Mouse (Mus musculus) neural tube, embryonic 14.5 days (tissue): ENCODE data around the gene Gm10309. TPM values are rescaled to one million over a fixed set of nuclear protein-coding genes. Genes with fewer than 3 reads are reported as not detected.

ENCODE experiments used
- ATAC-seq: fragments of 200-750 bp; cut with Nextera tagmentation; 2 replicates; pipeline ENCODE4 v1.8.0; 2017; ENCODE audit warnings: low read depth, mild to moderate bottlenecking, moderate TSS enrichment, moderate library complexity
- H3K27ac ChIP-seq: fragments of 300-500 bp; sonication (generic); 2 replicates; pipeline ENCODE4 v1.5.1; 2014; ENCODE audit warnings: low read depth, mild to moderate bottlenecking, control low read depth, low read length, moderate library complexity, mixed read lengths
- H3K27me3 ChIP-seq: fragments of 300-500 bp; sonication (generic); 2 replicates; pipeline ENCODE4 v1.6.1; 2014; ENCODE audit warnings: low read length; ENCODE audit not compliant: control insufficient read depth, insufficient read depth
- H3K36me3 ChIP-seq: fragments of 300-500 bp; sonication (generic); 2 replicates; pipeline ENCODE4 v1.6.1; 2014; ENCODE audit warnings: low read length, mixed read lengths; ENCODE audit not compliant: control insufficient read depth, insufficient read depth
- H3K4me1 ChIP-seq: fragments of 300-500 bp; sonication (generic); 2 replicates; pipeline ENCODE4 v1.6.1; 2014; ENCODE audit warnings: low read length; ENCODE audit not compliant: control insufficient read depth, insufficient read depth
- H3K4me2 ChIP-seq: fragments of 300-500 bp; sonication (generic); 2 replicates; pipeline ENCODE4 v1.6.1; 2014; ENCODE audit warnings: mild to moderate bottlenecking, low read depth, low read length, control low read depth
- H3K4me3 ChIP-seq: fragments of 300-500 bp; sonication (generic); 2 replicates; pipeline ENCODE4 v1.5.1; 2014; ENCODE audit warnings: low read depth, low read length, control low read depth, mixed read lengths
- H3K9ac ChIP-seq: fragments of 300-500 bp; sonication (generic); replicated peaks from 2 replicates; pipeline ENCODE4 v1.6.1; 2014; ENCODE audit warnings: low read depth, mild to moderate bottlenecking, control low read depth, low read length, mixed read lengths
- H3K9me3 ChIP-seq: fragments of 300-500 bp; sonication (generic); 2 replicates; pipeline ENCODE4 v1.6.1; 2016; ENCODE audit warnings: low read length; ENCODE audit not compliant: control insufficient read depth
- WGBS: fragments of 180-500 bp; shearing (Covaris S2); extraction: QIAGEN DNeasy Blood & Tissue Kit; methylation state at CpG from one replicate; pipeline ENCODE4 v1.1.7; 2014; 5-methylcytosine and 5-hydroxymethylcytosine counted together
- polyA plus RNA-seq: library from polyadenylated mRNA; unstranded; fragments of >200 nt; fragmentation: Nextera tagmentation; extraction: Ambion mirVana; gene quantifications from 2 replicates; pipeline ENCODE4 v1.2.1, GENCODE M21; 2014

Gene Gm10309
- polyA plus RNA-seq, 1 experiment from 2014 or later = 0.27 TPM

- Histone ChIP-seq H3K9me3 (no peaks in the 10 kb centered on the region), H3K4me1 (peaks cover 13% of the 10 kb centered on the region), H3K4me3 (no peak overlapping the region), H3K9ac (no peak overlapping the region), H3K4me2 (no peak overlapping the region), H3K27ac (no peak overlapping the region), H3K36me3 (no peaks in the 10 kb centered on the region), H3K27me3 (no peaks in the 10 kb centered on the region)
- 84% methylated on average over 5 of the region's 5 CpGs for WGBS
- ATAC-seq = no peak
Observed at GRCm38 (mm10) chr17:86470160-86470559, 34.9 kb downstream of the Gm10309 start.

DNA sequence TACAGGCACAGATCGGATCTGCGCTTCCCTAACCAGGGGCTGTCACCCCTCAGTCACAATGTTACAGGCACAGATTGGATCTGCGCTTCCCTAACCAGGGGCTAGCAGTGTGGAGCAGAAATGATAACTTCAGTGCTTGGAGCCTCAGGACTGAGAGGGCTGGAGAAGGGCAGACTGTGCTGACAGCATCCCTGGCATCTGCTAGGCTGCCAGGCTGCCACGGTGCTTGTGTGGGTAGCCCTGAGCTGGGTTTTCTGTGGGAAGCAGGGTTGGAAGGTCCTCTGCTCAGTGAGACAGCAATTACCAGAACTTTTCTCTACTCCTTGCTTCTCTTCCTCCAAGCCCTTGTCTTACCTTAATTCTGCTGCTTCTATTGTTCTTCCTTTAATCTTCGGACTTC, 37.1 kb downstream of the Gm10309 start:
- 82% methylated on average over 5 of the region's 5 CpGs for WGBS
- no peak for ATAC-seq
- H3K4me3 ChIP-seq = no peak overlapping the region
- H3K36me3 ChIP-seq = no peaks in the 10 kb centered on the region
- no peak overlapping the region for H3K4me2 ChIP-seq
- H3K4me1 ChIP-seq = peaks cover 22% of the 10 kb centered on the region
- no peak overlapping the region for H3K9ac ChIP-seq
- H3K27ac ChIP-seq = no peak overlapping the region
- no peaks in the 10 kb centered on the region for H3K9me3 ChIP-seq
- no peaks in the 10 kb centered on the region for H3K27me3 ChIP-seq

- WGBS = 72% methylated on average over 10 of the region's 10 CpGs
- Histone ChIP-seq H3K4me1 (peaks cover 22% of the 10 kb centered on the region), H3K4me3 (no peak overlapping the region), H3K9ac (no peak overlapping the region), H3K9me3 (no peaks in the 10 kb centered on the region), H3K27ac (no peak overlapping the region), H3K27me3 (no peaks in the 10 kb centered on the region), H3K4me2 (no peak overlapping the region), H3K36me3 (no peaks in the 10 kb centered on the region)
- ATAC-seq = no peak
Observed at GRCm38 (mm10) chr17:86467291-86467898, 37.6 kb downstream of the Gm10309 start.

DNA sequence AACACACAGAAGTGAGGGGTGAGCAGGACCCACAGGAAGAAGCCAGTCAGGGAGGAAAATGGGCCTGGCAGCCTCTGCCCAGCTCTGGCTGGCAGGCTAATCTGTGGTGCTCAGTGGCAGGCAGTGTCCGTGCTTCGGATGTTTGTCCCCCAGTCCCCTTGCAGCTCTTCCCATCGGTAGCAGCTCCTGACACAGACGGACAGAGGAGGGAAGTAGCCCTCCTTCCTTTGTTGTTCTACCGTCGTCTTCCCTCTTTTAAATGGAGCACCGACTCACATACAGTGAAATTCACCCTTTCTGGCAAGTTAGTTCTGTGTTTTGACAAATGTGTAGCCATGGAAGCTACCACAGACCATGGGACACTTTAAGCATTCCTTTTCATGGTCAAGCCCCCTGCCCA, 38.2 kb downstream of the Gm10309 start:
- 56% methylated on average over 7 of the region's 7 CpGs for WGBS
- no peaks in the 10 kb centered on the region for H3K36me3 ChIP-seq
- H3K27ac ChIP-seq = no peak overlapping the region
- H3K4me1 ChIP-seq = peaks cover 22% of the 10 kb centered on the region
- no peaks in the 10 kb centered on the region for H3K9me3 ChIP-seq
- H3K4me3 ChIP-seq = no peak overlapping the region
- no peak overlapping the region for H3K4me2 ChIP-seq
- no peaks in the 10 kb centered on the region for H3K27me3 ChIP-seq
- no peak for ATAC-seq
- no peak overlapping the region for H3K9ac ChIP-seq

DNA sequence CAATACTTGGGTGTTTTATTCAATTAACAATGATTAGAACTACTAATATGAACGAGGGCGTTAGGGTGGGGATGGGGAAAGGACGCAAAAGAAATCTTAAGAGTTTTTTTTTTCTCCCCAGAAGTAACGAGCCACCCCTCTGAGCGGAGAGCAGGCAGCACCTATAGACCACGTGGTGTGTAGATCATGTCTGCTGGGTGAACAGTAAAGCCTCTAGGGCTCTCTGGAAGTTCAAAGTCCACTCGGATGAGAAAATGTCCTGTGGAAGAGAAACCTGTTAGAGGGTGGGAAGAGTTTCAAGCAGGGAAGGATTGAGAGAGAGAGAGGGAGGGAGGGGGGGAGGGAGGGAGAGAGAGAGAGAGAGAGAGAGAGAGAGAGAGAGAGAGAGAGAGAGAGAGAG, 38.6 kb downstream of the Gm10309 start:
- peaks cover 22% of the 10 kb centered on the region for H3K4me1 ChIP-seq
- H3K36me3 ChIP-seq = no peaks in the 10 kb centered on the region
- WGBS = 62% methylated on average over 7 of the region's 7 CpGs
- H3K4me3 ChIP-seq = no peak overlapping the region
- no peaks in the 10 kb centered on the region for H3K9me3 ChIP-seq
- H3K4me2 ChIP-seq = no peak overlapping the region
- ATAC-seq = no peak
- H3K27ac ChIP-seq = no peak overlapping the region
- H3K27me3 ChIP-seq = no peaks in the 10 kb centered on the region
- no peak overlapping the region for H3K9ac ChIP-seq

DNA sequence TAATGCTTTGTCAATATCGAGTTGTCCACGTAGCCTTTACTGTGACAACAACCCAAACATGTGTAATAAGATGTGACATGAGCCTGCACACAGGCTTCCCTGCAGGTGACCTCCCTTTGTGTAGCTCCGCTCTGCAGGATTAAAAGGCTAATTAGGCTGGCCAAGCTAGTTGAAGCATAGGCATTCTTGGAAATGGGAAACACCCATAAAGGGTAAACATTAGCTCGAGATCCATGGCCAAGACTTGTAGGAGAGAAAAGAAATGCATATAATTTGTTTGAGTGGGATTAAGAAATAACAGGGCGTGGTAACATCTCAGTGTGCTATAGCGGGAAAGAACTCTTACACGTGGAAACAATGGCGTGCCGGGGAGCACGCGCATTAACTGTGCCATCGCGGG, 39.2 kb downstream of the Gm10309 start:
- no peak overlapping the region for H3K4me2 ChIP-seq
- no peaks in the 10 kb centered on the region for H3K27me3 ChIP-seq
- no peak overlapping the region for H3K4me3 ChIP-seq
- no peaks in the 10 kb centered on the region for H3K36me3 ChIP-seq
- WGBS = 39% methylated on average over 13 of the region's 13 CpGs
- H3K9me3 ChIP-seq = no peaks in the 10 kb centered on the region
- no peak overlapping the region for H3K9ac ChIP-seq
- no peak overlapping the region for H3K27ac ChIP-seq
- peaks cover 22% of the 10 kb centered on the region for H3K4me1 ChIP-seq
- ATAC-seq = no peak

DNA sequence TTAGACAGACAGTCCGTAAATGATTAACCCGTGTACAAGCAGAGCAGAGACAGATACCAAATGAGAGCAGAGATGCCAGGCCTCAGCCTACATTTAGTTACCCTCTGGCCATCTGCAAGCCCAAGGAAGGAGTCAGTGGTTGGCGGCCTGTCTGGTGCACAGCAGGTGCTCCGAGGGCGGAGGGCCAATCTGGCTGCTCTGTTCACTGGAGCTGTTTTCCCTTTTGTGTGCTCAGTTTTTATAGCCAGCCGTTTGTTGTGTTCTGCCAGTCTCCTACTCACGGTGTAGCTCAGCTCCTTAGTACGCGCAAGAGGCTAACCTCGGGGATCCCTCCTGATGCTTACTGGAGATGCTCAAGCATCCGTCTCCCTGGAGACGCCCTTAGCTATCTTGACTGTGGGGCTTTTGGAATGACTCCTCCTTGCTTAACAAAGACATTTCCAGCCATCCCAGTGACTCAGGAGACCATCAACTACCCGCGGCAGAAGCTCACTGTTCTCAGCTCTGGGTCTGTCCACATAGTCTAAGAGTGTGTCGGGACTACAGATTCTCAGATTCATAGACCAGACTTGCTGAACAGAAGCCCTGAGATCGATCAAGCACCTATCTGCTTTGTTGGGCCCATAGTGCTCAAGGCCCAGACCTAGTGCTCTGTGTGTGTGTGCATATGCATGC, 40.2 kb downstream of the Gm10309 start:
- no peak overlapping the region for H3K9ac ChIP-seq
- WGBS = 19% methylated on average over 16 of the region's 16 CpGs
- peak; percentile 75; the same call in 1 of the 2 replicates for ATAC-seq
- peak overlapping the region; percentile 49 for H3K27ac ChIP-seq
- H3K36me3 ChIP-seq = no peaks in the 10 kb centered on the region
- peaks cover 22% of the 10 kb centered on the region for H3K4me1 ChIP-seq
- H3K9me3 ChIP-seq = no peaks in the 10 kb centered on the region
- H3K4me3 ChIP-seq = no peak overlapping the region
- no peak overlapping the region for H3K4me2 ChIP-seq
- no peaks in the 10 kb centered on the region for H3K27me3 ChIP-seq

DNA sequence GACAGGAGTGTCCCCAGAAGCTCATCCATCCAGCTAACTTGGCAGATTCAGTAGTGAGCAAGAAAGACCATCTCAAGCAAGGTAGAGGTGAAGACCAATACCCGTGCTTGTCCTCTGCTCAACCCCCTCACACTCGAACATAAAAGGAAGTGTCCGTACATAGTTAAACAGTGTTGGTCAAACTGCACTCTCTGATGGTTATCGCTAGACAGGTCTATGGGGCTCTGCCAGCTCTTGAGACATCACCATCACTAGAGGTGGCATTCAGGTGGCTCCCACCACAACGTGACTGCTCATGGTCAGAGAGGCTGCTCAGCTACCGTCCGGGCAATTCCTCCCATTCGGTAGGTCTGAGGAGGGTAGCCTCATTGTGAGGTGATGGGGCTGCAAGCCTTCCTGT, 40.8 kb downstream of the Gm10309 start:
- peaks cover 22% of the 10 kb centered on the region for H3K4me1 ChIP-seq
- H3K9me3 ChIP-seq = no peaks in the 10 kb centered on the region
- peak overlapping the region; percentile 49 for H3K27ac ChIP-seq
- no peaks in the 10 kb centered on the region for H3K36me3 ChIP-seq
- H3K4me2 ChIP-seq = no peak overlapping the region
- 77% methylated on average over 8 of the region's 8 CpGs for WGBS
- H3K4me3 ChIP-seq = no peak overlapping the region
- H3K9ac ChIP-seq = no peak overlapping the region
- no peak for ATAC-seq
- H3K27me3 ChIP-seq = no peaks in the 10 kb centered on the region

- Histone ChIP-seq H3K4me2 (no peak overlapping the region), H3K4me3 (no peak overlapping the region), H3K27me3 (no peaks in the 10 kb centered on the region), H3K9ac (no peak overlapping the region), H3K27ac (no peak overlapping the region), H3K9me3 (no peaks in the 10 kb centered on the region), H3K4me1 (peaks cover 18% of the 10 kb centered on the region), H3K36me3 (no peaks in the 10 kb centered on the region)
- 51% methylated on average over 3 of the region's 3 CpGs for WGBS
- ATAC-seq = no peak
Observed at GRCm38 (mm10) chr17:86463369-86463768, 41.7 kb downstream of the Gm10309 start.
